Mouse (Mus musculus): ENCODE data around the gene Kl. TPM values are rescaled to one million over a fixed set of nuclear protein-coding genes. Genes with fewer than 3 reads are reported as not detected.

Kl gene
- polyA plus RNA-seq, 1 experiment from 2014 or later: 0.05 TPM

DNA sequence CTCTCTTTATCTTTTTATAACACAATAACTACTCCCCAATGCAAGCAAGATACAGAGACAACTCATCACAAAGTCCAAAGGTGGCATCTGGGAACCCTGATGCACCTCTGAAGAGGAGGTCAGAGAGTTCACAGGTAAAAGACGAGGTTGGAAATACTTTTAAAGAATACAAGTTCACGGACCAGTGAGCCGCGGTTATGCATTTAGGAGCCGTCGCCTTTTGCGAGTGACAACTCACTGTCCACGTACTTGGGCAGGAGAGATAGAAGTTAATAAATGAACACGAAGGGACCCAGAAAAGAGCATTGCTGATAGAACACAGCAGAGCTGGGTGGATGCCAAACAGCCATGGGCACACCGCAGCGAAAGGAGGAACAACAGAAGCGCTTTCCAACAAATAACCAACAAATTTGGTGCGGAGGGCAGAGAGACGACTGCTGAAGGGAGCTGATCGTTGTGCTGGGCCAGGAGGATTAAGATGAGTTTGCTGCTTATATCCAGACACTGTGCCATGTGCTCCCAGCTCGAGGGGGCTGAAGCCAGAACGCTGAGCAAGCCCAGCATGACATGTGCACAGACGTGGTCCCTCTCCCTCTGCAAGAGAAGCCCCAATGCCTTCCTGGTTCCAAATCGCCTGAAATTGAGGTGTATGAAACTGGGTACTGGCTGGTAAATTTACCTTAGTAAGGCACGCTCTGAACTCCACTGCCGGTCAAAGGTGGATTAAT is 35.1 kb upstream of the Kl start:
- Histone ChIP-seq H3K27me3 (replicated peaks; ENCODE audit: insufficient read depth, low read length) (no peaks in the 10 kb centered on the region), H3K36me3 (ENCODE audit: insufficient read depth, low read length) (no peaks in the 10 kb centered on the region), H3K4me3 (ENCODE audit: low read depth, low read length) (no peak overlapping the region), H3K27ac (ENCODE audit: low read length) (no peak overlapping the region), H3K4me2 (replicated peaks; ENCODE audit: low read depth, low read length) (no peak overlapping the region), H3K9me3 (ENCODE audit: low read length) (no peaks in the 10 kb centered on the region), H3K4me1 (ENCODE audit: insufficient read depth, low read depth, low read length) (no peaks in the 10 kb centered on the region), H3K9ac (replicated peaks; ENCODE audit: low read depth) (no peak overlapping the region)
- no peak for ATAC-seq
- TF ChIP-seq EP300 (IDR thresholded peaks at IDR 0.05) (no peak), CTCF (IDR thresholded peaks at IDR 0.05) (no peak)
- WGBS: 73% methylated on average over 21 of the region's 21 CpGs
- no peak for DNase-seq (ENCODE audit: low spot score)

DNA sequence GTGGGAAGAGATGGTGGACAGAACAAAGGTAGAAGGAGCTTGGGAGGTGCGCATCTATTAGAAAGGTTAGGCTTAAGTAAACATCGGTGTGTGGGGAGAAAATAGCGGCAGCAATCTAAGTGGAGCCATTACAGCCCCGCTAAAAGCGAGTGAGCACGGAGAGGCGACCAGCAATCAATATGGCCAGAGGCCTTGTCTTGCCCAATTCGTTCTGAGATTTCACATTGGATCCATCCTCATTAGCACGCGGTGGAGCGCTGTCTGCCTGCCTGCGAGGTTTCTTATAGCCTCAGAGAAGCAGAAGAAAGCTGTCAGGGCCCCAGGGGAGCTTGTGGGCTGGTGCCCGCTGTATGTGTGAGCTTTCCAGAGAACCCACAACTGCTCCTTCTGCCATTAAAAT is 33.8 kb upstream of the Kl start:
- H3K4me3 ChIP-seq (ENCODE audit: low read depth, low read length): no peak overlapping the region
- no peaks in the 10 kb centered on the region for H3K27me3 ChIP-seq (replicated peaks; ENCODE audit: insufficient read depth, low read length)
- no peaks in the 10 kb centered on the region for H3K36me3 ChIP-seq (ENCODE audit: insufficient read depth, low read length)
- WGBS: 82% methylated on average over 13 of the region's 13 CpGs
- H3K9ac ChIP-seq (replicated peaks; ENCODE audit: low read depth): no peak overlapping the region
- H3K4me2 ChIP-seq (replicated peaks; ENCODE audit: low read depth, low read length): no peak overlapping the region
- TF ChIP-seq CTCF (IDR thresholded peaks at IDR 0.05) (no peak), EP300 (IDR thresholded peaks at IDR 0.05) (no peak)
- H3K9me3 ChIP-seq (ENCODE audit: low read length): no peaks in the 10 kb centered on the region
- DNase-seq (ENCODE audit: low spot score) (no peak), ATAC-seq (no peak)
- no peak overlapping the region for H3K27ac ChIP-seq (ENCODE audit: low read length)
- no peaks in the 10 kb centered on the region for H3K4me1 ChIP-seq (ENCODE audit: insufficient read depth, low read depth, low read length)

- H3K4me2 ChIP-seq (replicated peaks; ENCODE audit: low read depth, low read length): no peak overlapping the region
- no peaks in the 10 kb centered on the region for H3K4me1 ChIP-seq (ENCODE audit: insufficient read depth, low read depth, low read length)
- DNase-seq (ENCODE audit: low spot score): no peak
- no peak overlapping the region for H3K4me3 ChIP-seq (ENCODE audit: low read depth, low read length)
- no peaks in the 10 kb centered on the region for H3K36me3 ChIP-seq (ENCODE audit: insufficient read depth, low read length)
- no peak overlapping the region for H3K27ac ChIP-seq (ENCODE audit: low read length)
- ATAC-seq: no peak
- no peak overlapping the region for H3K9ac ChIP-seq (replicated peaks; ENCODE audit: low read depth)
- H3K9me3 ChIP-seq (ENCODE audit: low read length): no peaks in the 10 kb centered on the region
- WGBS: 66% methylated on average over 4 of the region's 4 CpGs
- TF ChIP-seq CTCF (IDR thresholded peaks at IDR 0.05) (no peak), EP300 (IDR thresholded peaks at IDR 0.05) (no peak)
- H3K27me3 ChIP-seq (replicated peaks; ENCODE audit: insufficient read depth, low read length): no peaks in the 10 kb centered on the region
Measured at GRCm38 (mm10) chr5:150919269-150919668, 33.1 kb upstream of the Kl start.

DNA sequence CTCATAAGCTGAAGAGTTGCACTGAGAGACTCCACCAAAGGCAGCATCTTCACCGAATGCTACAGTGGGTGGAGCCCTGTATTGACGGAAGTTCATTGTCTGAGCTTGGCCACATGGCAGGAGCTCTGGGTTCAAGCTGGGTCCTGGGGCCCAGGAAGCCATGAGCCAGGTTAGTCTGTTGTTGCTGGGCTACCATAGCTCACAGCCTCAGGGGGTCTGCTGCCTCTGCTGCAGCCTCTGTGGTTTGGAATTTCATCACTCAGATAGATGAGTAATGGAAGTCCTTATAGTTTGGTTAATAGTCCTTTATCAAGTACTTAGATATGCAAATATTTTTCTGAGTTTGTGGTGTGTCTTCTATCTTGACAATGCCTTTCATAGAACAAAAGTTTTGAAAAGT is 32.4 kb upstream of the Kl start:
- WGBS: 72% methylated on average over 2 of the region's 2 CpGs
- no peak for TF ChIP-seq CTCF (IDR thresholded peaks at IDR 0.05)
- no peak for TF ChIP-seq EP300 (IDR thresholded peaks at IDR 0.05)
- Histone ChIP-seq H3K9ac (replicated peaks; ENCODE audit: low read depth) (no peak overlapping the region), H3K4me3 (ENCODE audit: low read depth, low read length) (no peak overlapping the region), H3K4me2 (replicated peaks; ENCODE audit: low read depth, low read length) (no peak overlapping the region), H3K36me3 (ENCODE audit: insufficient read depth, low read length) (no peaks in the 10 kb centered on the region), H3K27ac (ENCODE audit: low read length) (no peak overlapping the region), H3K27me3 (replicated peaks; ENCODE audit: insufficient read depth, low read length) (no peaks in the 10 kb centered on the region), H3K4me1 (ENCODE audit: insufficient read depth, low read depth, low read length) (no peaks in the 10 kb centered on the region), H3K9me3 (ENCODE audit: low read length) (no peaks in the 10 kb centered on the region)
- DNase-seq (ENCODE audit: low spot score) (no peak), ATAC-seq (no peak)

DNA sequence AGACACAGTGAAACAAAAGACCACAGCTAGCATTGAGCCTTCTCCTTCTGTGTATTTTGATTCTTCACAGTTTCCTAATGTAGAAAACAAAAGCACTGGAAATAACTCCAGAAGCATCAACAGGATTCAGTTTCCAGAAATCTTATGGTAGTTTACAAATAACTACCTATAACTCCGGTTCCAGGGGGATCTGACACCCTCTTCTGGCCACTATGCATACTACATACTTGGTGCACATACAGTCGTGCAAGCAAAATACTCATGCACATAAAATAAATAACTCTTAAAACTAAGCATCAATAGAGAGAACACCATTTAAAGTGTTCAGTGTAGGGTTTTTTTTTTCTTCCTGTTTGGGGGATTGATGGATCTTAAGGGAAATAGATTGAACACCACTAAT is 23.0 kb upstream of the Kl start:
- Histone ChIP-seq H3K4me1 (ENCODE audit: insufficient read depth, low read depth, low read length) (no peaks in the 10 kb centered on the region), H3K27me3 (replicated peaks; ENCODE audit: insufficient read depth, low read length) (no peaks in the 10 kb centered on the region), H3K27ac (ENCODE audit: low read length) (no peak overlapping the region), H3K4me3 (ENCODE audit: low read depth, low read length) (no peak overlapping the region), H3K9ac (replicated peaks; ENCODE audit: low read depth) (no peak overlapping the region), H3K36me3 (ENCODE audit: insufficient read depth, low read length) (no peaks in the 10 kb centered on the region), H3K9me3 (ENCODE audit: low read length) (no peaks in the 10 kb centered on the region), H3K4me2 (replicated peaks; ENCODE audit: low read depth, low read length) (no peak overlapping the region)
- WGBS: 79% methylated on average over 2 of the region's 2 CpGs
- no peak for TF ChIP-seq CTCF (IDR thresholded peaks at IDR 0.05)
- no peak for TF ChIP-seq EP300 (IDR thresholded peaks at IDR 0.05)
- ATAC-seq: no peak
- DNase-seq (ENCODE audit: low spot score): no peak

GRCm38 (mm10) chr5:150932596-150932995 is 19.8 kb upstream of the Kl start:
- Histone ChIP-seq H3K27ac (ENCODE audit: low read length) (no peak overlapping the region), H3K27me3 (replicated peaks; ENCODE audit: insufficient read depth, low read length) (no peaks in the 10 kb centered on the region), H3K9me3 (ENCODE audit: low read length) (no peaks in the 10 kb centered on the region), H3K4me2 (replicated peaks; ENCODE audit: low read depth, low read length) (no peak overlapping the region), H3K36me3 (ENCODE audit: insufficient read depth, low read length) (no peaks in the 10 kb centered on the region), H3K4me3 (ENCODE audit: low read depth, low read length) (no peak overlapping the region), H3K9ac (replicated peaks; ENCODE audit: low read depth) (no peak overlapping the region), H3K4me1 (ENCODE audit: insufficient read depth, low read depth, low read length) (no peaks in the 10 kb centered on the region)
- 58% methylated on average over 2 of the region's 2 CpGs for whole genome bisulfite sequencing
- TF ChIP-seq EP300 (IDR thresholded peaks at IDR 0.05): no peak
- ATAC-seq (no peak), DNase-seq (ENCODE audit: low spot score) (no peak)

DNA sequence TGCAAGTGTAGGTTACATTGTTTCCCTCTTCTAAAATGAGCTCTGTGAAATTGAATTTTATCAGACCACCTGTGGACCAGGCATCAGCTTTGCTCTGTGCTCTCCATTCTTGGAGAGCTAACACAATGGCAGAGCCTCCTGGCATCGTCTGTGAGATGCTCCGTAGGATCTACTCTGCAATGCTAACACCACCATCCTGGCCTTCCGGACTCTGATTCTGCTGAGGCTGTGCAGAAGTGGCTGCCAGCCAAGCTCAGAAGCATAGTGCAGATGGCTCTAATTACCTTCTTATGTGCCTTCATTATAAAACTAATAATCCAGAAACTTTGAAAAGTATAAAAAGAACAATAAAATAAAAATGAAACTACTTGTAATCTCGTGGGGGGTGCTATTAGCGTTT is 16.2 kb upstream of the Kl start:
- DNase-seq (ENCODE audit: low spot score) (no peak), ATAC-seq (no peak)
- Histone ChIP-seq H3K4me1 (ENCODE audit: insufficient read depth, low read depth, low read length) (no peaks in the 10 kb centered on the region), H3K27ac (ENCODE audit: low read length) (no peak overlapping the region), H3K36me3 (ENCODE audit: insufficient read depth, low read length) (no peaks in the 10 kb centered on the region), H3K4me3 (ENCODE audit: low read depth, low read length) (no peak overlapping the region), H3K9me3 (ENCODE audit: low read length) (no peaks in the 10 kb centered on the region), H3K9ac (replicated peaks; ENCODE audit: low read depth) (no peak overlapping the region), H3K4me2 (replicated peaks; ENCODE audit: low read depth, low read length) (no peak overlapping the region), H3K27me3 (replicated peaks; ENCODE audit: insufficient read depth, low read length) (no peaks in the 10 kb centered on the region)
- TF ChIP-seq EP300 (IDR thresholded peaks at IDR 0.05) (no peak), CTCF (IDR thresholded peaks at IDR 0.05) (no peak)
- 34% methylated on average over 5 of the region's 5 CpGs for WGBS
